Mouse (Mus musculus) G1E (cell line): ENCODE data around the gene Gcnt1.

Experiments used
- CTCF ChIP-seq: IDR thresholded peaks from 2 replicates; pipeline ENCODE4 v1.5.1; 2012; ENCODE audit warnings: low read depth, low read length, inconsistent platforms, mixed read lengths
- GATA1 ChIP-seq: IDR thresholded peaks from 2 replicates; pipeline ENCODE4 v1.6.1; 2012; ENCODE audit warnings: borderline replicate concordance, low read length, inconsistent platforms, mixed read lengths
- GATA2 ChIP-seq: IDR thresholded peaks from 2 replicates; pipeline ENCODE4 v1.6.1; 2012; ENCODE audit warnings: low read depth, low read length, inconsistent platforms, borderline replicate concordance
- POLR2AphosphoS5 ChIP-seq: IDR thresholded peaks from 2 replicates; pipeline ENCODE4 v1.6.1; 2012; ENCODE audit warnings: low read depth, low read length, inconsistent platforms; ENCODE audit not compliant: insufficient replicate concordance
- TAL1 ChIP-seq: conservative IDR thresholded peaks from 2 replicates; pipeline ENCODE4 v1.6.1; 2012; ENCODE audit warnings: low read depth, low read length, inconsistent platforms, mixed read lengths

GRCm38 (mm10) chr19:17359315-17359890 is 13.2 kb downstream of the Gcnt1 start:
- no peak for TF ChIP-seq CTCF
- TF ChIP-seq TAL1, result no peak
- TF ChIP-seq GATA2, result no peak
- TF ChIP-seq POLR2AphosphoS5, result no peak
- TF ChIP-seq GATA1, result no peak
